Mouse (Mus musculus) small intestine, adult 2 months (tissue): Measurements from ENCODE around the gene Rpp25l.

Experiments used
- CTCF ChIP-seq: fragments of 200-500 bp; IDR thresholded peaks from 2 replicates; pipeline ENCODE4 v1.5.1; 2012; ENCODE audit warnings: low read depth, mild to moderate bottlenecking, control low read depth, inconsistent platforms, low read length, moderate library complexity, mixed read lengths; ENCODE audit not compliant: insufficient replicate concordance, insufficient read length; ENCODE audit errors: extremely low read depth
- POLR2A ChIP-seq: fragments of 200-500 bp; IDR thresholded peaks from 2 replicates; pipeline ENCODE4 v1.6.1; 2012; ENCODE audit warnings: low read depth, mild to moderate bottlenecking, control low read depth, inconsistent platforms, low read length, moderate library complexity

DNA sequence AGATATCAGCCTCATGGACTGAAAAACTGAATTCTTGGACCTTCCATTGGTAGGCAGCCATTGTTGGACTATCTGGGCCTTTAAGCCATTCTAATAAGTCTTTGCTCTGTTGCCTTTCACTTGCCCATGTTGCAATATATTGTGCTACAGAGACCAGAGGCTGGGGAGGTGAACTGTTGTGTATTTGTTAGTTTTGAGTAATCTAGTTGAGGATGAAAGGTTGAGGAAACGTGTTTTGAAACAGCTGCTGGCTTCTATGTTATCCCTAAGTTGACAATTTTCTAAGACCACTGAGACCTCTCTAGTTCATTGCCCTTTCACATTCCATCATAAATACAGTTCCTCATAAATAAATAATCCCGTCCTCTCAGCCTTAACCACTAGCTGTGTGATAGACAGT, 30.8 kb upstream of the Rpp25l start:
- TF ChIP-seq CTCF (no peak), POLR2A (no peak)
